Mouse (Mus musculus) G1E (cell line): ENCODE results near the gene Gm45799.

Source experiments
- CTCF ChIP-seq: IDR thresholded peaks from 2 replicates; pipeline ENCODE4 v1.5.1; 2012; ENCODE audit warnings: low read depth, low read length, inconsistent platforms, mixed read lengths
- GATA1 ChIP-seq: IDR thresholded peaks from 2 replicates; pipeline ENCODE4 v1.6.1; 2012; ENCODE audit warnings: borderline replicate concordance, low read length, inconsistent platforms, mixed read lengths
- POLR2AphosphoS5 ChIP-seq: IDR thresholded peaks from 2 replicates; pipeline ENCODE4 v1.6.1; 2012; ENCODE audit warnings: low read depth, low read length, inconsistent platforms; ENCODE audit not compliant: insufficient replicate concordance
- TAL1 ChIP-seq: conservative IDR thresholded peaks from 2 replicates; pipeline ENCODE4 v1.6.1; 2012; ENCODE audit warnings: low read depth, low read length, inconsistent platforms, mixed read lengths

DNA sequence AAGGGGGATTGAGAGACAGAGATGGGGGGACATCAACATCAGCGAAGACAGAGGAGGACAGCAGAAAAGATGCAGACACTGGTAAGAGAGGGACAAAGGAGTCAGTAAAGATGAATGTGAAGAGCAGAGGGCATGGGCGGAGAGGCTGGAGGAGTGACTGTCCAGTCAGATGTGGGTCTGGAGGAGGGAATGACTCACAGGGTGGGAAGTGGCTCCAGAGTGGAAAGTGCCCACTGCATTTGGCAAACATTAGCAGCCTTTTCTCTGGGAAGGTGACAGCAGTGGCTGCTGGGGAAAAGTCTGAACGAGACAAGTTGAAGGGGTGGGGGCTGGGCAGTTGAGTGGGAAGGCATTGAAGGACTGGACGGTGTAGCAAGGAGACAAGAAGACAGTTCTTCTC, 19.3 kb upstream of the Gm45799 start:
- no peak for TF ChIP-seq CTCF
- TF ChIP-seq TAL1, result no peak
- no peak for TF ChIP-seq GATA1
- TF ChIP-seq POLR2AphosphoS5, result no peak
